Mouse (Mus musculus) right cerebral cortex, postnatal 14 days (tissue): ENCODE data around the gene Ube2f.
A peak's percentile ranks its signal among the peaks of the same experiment; 100 is the strongest.

Source experiments
- DNase-seq: peaks from one replicate; pipeline ENCODE4 v3.0.0; 2022

Gene Ube2f

GRCm38 (mm10) chr1:91249564-91250414, at the start of gene Ube2f:
Gene Ube2f, plus strand, starts transcription at chr1:91250304.
- peak; percentile 92 for DNase-seq

GRCm38 (mm10) chr1:91201122-91201521, 49.0 kb upstream of the Ube2f start:
- DNase-seq, result no peak

- DNase-seq, result no peak
Observed at GRCm38 (mm10) chr1:91204221-91204765, 45.8 kb upstream of the Ube2f start.

- DNase-seq, result no peak
Observed at GRCm38 (mm10) chr1:91205651-91206050, 44.5 kb upstream of the Ube2f start.

- DNase-seq, result no peak
Observed at GRCm38 (mm10) chr1:91206336-91206735, 43.8 kb upstream of the Ube2f start.

- DNase-seq, result no peak
Observed at GRCm38 (mm10) chr1:91206873-91207272, 43.2 kb upstream of the Ube2f start.

GRCm38 (mm10) chr1:91207334-91208074, 42.6 kb upstream of the Ube2f start:
- DNase-seq, result no peak

GRCm38 (mm10) chr1:91209343-91209742, 40.8 kb upstream of the Ube2f start:
- peak; percentile 66 for DNase-seq

- peak; percentile 85 for DNase-seq
Observed at GRCm38 (mm10) chr1:91209785-91210184, 40.3 kb upstream of the Ube2f start.

GRCm38 (mm10) chr1:91211099-91211498, 39.0 kb upstream of the Ube2f start:
- peak; percentile 71 for DNase-seq

- DNase-seq, result peak; percentile 50
Observed at GRCm38 (mm10) chr1:91211591-91212008, 38.5 kb upstream of the Ube2f start.

GRCm38 (mm10) chr1:91215264-91215663, 34.8 kb upstream of the Ube2f start:
- no peak for DNase-seq

- no peak for DNase-seq
Observed at GRCm38 (mm10) chr1:91215981-91216380, 34.1 kb upstream of the Ube2f start.

GRCm38 (mm10) chr1:91216504-91217267, 33.4 kb upstream of the Ube2f start:
- no peak for DNase-seq

- no peak for DNase-seq
Observed at GRCm38 (mm10) chr1:91219641-91220321, 30.3 kb upstream of the Ube2f start.

- no peak for DNase-seq
Observed at GRCm38 (mm10) chr1:91220322-91220672, 29.8 kb upstream of the Ube2f start.

GRCm38 (mm10) chr1:91226562-91226961, 23.5 kb upstream of the Ube2f start:
- DNase-seq, result no peak

GRCm38 (mm10) chr1:91227381-91228054, 22.6 kb upstream of the Ube2f start:
- DNase-seq, result no peak

GRCm38 (mm10) chr1:91231142-91231541, 19.0 kb upstream of the Ube2f start:
- no peak for DNase-seq

GRCm38 (mm10) chr1:91231896-91232295, 18.2 kb upstream of the Ube2f start:
- DNase-seq, result no peak

- no peak for DNase-seq
Observed at GRCm38 (mm10) chr1:91235395-91235794, 14.7 kb upstream of the Ube2f start.

- no peak for DNase-seq
Observed at GRCm38 (mm10) chr1:91237676-91238075, 12.4 kb upstream of the Ube2f start.
